Mouse (Mus musculus): Measurements from ENCODE around the gene Gm17359. TPM values are rescaled to one million over a fixed set of nuclear protein-coding genes. Genes with fewer than 3 reads are reported as not detected.

The Gm17359 gene
- total RNA-seq, 1 experiment from 2014 or later = not detected

DNA sequence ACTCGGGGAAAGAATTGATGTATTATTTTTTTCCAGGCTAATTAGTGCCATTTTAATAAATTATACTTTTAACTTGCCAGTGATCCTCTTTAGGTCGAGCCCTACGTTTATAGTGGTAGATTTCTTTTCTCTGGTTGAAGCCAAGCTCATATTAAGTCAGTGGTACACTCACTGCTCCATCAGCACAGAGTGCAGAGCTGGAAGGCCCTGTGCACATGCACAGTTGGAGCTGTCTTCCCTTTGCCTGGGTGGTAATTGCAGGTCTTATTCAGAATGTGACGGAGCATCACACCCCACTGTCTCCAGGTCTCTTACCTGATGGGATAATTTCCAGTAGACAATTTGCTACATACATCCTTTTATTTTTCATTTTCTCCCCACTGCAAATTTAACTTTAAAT is 52.6 kb downstream of the Gm17359 start:
- no peak for ATAC-seq (replicated peaks in 1 of 2; ENCODE audit: insufficient read depth in 1 of 2, low FRiP score in 2 of 2, low TSS enrichment in 1 of 2, low read depth in 1 of 2, poor library complexity in 2 of 2, severe bottlenecking in 2 of 2)

DNA sequence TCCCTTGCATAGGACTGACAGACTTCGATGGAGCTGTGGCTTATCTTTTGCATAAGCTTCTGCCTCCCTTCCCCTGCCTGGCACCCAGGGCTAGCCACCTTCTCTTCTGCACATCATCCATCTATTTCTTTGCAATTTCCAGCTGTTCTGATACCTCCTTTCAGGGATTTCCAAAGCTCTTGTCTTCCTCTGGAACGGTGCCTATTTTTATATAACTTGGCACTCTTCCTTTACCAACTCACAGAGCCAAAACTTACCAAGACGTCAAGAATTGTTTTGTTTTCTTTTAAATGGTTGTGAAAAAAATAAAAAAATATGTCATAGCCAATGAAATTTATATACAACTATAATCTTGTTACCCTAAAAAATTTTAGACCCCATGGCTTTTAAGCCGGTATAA is 64.1 kb downstream of the Gm17359 start:
- ATAC-seq (replicated peaks in 1 of 2; ENCODE audit: insufficient read depth in 1 of 2, low FRiP score in 2 of 2, low TSS enrichment in 1 of 2, low read depth in 1 of 2, poor library complexity in 2 of 2, severe bottlenecking in 2 of 2) = no peak

DNA sequence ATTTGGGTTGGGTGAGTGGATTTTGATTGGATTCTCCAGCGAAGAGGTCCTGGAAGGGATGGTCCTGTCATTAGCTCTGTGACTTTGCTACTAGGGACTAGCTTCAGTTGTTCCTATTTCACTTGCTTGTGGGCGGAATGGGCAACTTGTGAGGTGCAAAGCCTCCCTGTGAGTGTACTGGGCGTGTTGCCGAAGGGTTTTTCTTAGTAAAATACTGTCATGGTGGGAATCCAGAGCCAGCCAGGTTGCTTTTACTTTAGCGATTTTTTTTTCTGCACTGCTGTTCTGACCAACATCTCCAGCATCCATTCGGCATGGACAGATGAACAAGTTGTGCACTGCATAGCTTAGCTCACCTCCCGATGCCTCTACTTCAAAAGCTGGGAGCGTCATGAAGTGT is 65.6 kb downstream of the Gm17359 start:
- ATAC-seq (replicated peaks in 1 of 2; ENCODE audit: insufficient read depth in 1 of 2, low FRiP score in 2 of 2, low TSS enrichment in 1 of 2, low read depth in 1 of 2, poor library complexity in 2 of 2, severe bottlenecking in 2 of 2) = no peak

DNA sequence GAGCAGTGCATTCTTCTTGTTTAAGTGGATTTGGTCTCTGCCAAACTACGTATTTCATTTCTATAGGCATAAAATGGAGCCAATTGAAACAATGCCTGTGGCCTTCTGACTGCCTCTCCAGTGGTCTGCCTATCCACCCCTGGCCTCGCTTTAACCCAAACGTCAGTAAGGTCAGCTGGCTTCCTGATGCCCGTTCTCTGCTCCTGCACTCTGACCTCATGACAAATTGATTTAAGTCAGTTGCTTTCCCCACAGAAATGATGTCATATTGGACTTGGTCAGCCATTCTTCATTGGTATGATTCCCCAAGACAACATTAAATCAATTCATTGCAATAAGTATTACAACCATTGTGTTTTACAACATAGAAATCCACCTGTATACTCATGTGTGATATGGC is 72.1 kb downstream of the Gm17359 start:
- ATAC-seq (replicated peaks in 1 of 2; ENCODE audit: insufficient read depth in 1 of 2, low FRiP score in 2 of 2, low TSS enrichment in 1 of 2, low read depth in 1 of 2, poor library complexity in 2 of 2, severe bottlenecking in 2 of 2) = no peak

DNA sequence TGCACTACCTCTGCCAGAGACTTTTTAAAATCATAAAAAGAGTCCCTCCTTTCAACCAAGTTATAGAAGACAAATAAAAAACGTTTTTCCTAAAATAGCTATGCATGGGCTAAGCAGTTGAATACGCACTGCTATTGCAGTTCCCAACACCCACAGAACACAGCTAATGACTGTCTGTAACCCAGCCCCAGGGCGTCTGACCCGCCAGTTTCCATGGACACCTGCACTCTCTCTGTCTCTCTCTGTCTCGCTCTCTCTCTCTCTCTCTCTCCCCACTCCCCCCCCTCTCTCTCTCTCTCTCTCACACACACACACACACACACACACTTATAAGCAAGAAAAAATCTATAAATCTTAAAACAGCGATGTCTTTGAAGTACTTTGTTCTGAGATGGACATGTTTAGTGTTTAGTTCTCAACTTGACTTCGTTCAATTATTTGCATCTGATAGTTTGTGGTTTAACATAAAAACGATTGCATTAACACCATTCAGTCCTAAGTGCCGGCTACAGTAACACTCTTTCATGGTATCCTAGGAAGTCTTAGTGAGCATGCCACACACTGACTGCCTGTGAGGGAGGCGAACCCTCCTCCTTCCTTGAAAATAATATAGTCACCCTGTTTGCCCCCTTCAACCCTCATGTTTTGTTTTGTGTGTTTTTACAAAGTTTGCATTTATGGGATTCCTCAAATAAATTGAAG is 73.6 kb downstream of the Gm17359 start:
- no peak for ATAC-seq (replicated peaks in 1 of 2; ENCODE audit: insufficient read depth in 1 of 2, low FRiP score in 2 of 2, low TSS enrichment in 1 of 2, low read depth in 1 of 2, poor library complexity in 2 of 2, severe bottlenecking in 2 of 2)

DNA sequence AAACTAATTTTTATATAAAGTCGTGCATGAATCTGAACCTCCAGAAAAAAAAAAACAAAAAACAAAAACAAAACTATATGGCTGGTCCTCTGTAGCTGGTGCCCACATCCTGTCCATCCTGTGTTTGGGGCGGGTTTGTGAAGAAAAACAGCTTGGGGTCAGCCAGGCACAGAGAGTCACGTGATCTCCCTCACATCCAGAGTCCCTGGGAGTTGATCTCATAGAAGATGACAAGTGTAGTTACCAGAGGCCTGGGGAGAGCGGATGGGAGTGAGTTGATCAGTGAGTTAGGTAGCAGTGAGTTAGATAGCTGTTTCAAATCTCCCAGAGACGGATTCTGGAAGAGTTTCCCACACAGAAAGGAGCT is 74.2 kb downstream of the Gm17359 start:
- ATAC-seq (replicated peaks in 1 of 2; ENCODE audit: insufficient read depth in 1 of 2, low FRiP score in 2 of 2, low TSS enrichment in 1 of 2, low read depth in 1 of 2, poor library complexity in 2 of 2, severe bottlenecking in 2 of 2) = no peak

DNA sequence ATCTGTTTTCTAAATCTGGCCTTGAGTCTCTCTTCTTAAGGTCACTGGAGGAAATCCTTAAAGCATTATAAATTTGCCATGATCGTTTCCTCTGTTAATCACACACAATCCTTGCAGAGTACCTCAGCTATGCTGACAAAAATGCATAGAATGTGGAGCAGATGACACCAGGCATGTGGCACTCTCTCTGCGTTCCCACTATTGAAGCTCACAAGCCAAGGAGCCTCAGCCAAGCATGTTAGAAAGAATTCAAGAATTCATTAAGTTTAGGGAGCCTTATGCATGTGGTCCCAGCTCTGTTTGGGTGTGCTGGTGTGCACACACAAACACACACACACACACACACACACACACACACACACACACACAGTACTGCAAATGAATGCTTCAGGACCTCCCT is 75.2 kb downstream of the Gm17359 start:
- ATAC-seq (replicated peaks in 1 of 2; ENCODE audit: insufficient read depth in 1 of 2, low FRiP score in 2 of 2, low TSS enrichment in 1 of 2, low read depth in 1 of 2, poor library complexity in 2 of 2, severe bottlenecking in 2 of 2) = no peak

DNA sequence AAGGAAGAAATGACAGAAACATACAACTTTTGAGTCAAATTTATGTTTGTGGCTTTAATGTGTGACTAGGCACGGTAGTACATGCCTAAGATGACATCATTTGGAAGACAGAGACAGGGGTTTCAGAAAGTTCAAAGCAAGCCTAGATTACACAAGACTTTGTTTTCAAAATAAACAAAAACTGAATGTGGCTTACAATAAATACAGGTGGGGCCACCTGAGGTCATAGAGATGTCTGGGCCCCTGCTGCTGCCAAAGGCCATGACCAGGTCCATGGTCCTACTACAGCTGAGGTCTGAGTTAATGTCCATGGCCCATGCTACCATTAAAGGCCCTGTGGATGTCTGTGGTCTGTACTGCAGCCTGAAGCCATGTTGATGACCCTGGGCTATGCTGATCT is 77.0 kb downstream of the Gm17359 start:
- ATAC-seq (replicated peaks in 1 of 2; ENCODE audit: insufficient read depth in 1 of 2, low FRiP score in 2 of 2, low TSS enrichment in 1 of 2, low read depth in 1 of 2, poor library complexity in 2 of 2, severe bottlenecking in 2 of 2) = no peak

DNA sequence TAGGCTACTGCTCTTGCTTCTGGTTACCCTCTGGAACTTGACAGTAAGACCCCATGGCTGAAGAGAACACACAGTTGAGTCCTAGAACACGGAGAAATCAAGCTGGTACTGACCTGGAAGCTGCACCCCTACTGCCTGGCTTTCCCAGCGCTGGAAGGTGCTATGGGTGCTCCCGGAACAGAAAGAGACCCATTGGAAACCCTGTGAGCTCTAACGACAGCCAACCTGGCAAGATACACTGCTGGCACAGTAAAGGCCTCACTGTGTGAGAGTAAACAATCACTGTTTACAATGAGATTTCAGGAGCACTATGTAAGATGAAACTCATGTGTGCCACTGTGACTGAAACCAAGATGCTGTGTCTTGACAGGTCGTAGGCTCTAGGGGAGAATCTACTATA is 78.6 kb downstream of the Gm17359 start:
- no peak for ATAC-seq (replicated peaks in 1 of 2; ENCODE audit: insufficient read depth in 1 of 2, low FRiP score in 2 of 2, low TSS enrichment in 1 of 2, low read depth in 1 of 2, poor library complexity in 2 of 2, severe bottlenecking in 2 of 2)

DNA sequence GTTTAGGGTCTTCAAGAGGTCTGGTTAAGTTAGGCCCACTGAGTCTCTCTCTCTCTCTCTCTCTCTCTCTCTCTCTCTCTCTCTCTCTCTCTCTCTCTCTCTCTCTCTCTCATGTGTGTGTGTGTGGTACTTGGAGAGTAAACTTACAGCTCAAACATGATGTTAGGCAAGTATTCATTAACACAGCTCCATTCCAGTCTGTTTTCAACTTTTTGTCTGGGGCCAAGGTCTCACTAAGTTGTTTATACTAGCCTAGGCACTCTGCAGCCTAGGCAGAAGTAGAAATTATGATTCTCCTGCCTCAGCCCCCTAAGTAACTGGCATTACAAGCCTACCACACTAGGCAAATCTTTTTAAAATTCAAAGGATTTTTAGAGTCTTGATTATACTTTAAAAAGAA is 79.5 kb downstream of the Gm17359 start:
- no peak for ATAC-seq (replicated peaks in 1 of 2; ENCODE audit: insufficient read depth in 1 of 2, low FRiP score in 2 of 2, low TSS enrichment in 1 of 2, low read depth in 1 of 2, poor library complexity in 2 of 2, severe bottlenecking in 2 of 2)

DNA sequence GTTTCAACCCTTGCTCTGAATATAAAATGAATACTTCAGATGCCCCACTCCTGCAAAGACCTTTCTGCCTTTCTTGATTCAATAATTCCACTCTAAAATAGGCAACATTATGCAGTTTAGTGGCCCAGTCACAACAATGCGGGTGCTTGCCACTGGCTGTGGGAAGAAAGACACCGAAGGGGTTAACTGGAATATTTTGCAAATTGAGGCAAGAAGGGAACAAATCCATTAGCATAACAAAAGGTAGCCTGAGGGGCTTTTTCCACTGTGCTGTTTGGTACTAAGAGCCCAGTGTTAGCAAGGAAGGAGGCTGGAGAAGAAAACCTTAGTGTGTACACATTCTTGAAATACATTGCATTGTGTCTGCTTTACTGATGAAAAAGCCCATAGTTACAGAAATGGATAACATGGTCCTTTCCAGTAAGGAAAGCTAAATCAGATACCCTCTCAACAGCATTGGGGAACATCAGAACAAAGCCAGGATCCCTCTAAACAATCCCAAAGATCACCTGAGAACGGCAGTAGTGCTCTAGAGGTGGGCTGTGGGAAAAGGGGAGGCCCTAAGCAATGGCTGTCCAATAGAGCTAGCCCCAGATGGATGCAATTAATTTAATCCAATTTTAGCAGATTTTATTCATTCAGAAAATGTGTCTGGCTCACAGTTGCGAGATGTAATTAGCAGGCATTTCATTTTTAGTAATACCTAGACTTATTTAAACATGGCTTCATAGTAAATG is 80.7 kb downstream of the Gm17359 start:
- no peak for ATAC-seq (replicated peaks in 1 of 2; ENCODE audit: insufficient read depth in 1 of 2, low FRiP score in 2 of 2, low TSS enrichment in 1 of 2, low read depth in 1 of 2, poor library complexity in 2 of 2, severe bottlenecking in 2 of 2)

DNA sequence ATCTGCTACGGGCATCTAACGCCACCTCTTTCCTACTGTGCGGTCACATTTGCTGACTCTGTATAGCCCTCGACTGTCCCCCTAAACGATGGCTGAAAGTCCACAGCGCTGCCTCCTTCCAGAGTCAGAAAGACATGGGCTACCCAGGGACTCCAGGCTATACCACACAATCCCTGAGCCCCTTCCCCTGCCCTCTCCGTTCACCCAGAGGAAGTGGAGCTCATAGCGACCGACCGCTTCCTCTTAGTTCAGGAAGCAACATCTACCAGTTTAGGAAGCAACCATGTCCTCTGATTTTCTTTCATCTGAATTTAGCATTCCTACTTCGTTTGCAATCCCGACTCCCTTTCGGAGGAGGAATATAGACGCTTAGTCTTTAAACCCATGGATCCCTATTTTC is 82.5 kb downstream of the Gm17359 start:
- no peak; a peak in 1 of 4 replicates for ATAC-seq (replicated peaks in 1 of 2; ENCODE audit: insufficient read depth in 1 of 2, low FRiP score in 2 of 2, low TSS enrichment in 1 of 2, low read depth in 1 of 2, poor library complexity in 2 of 2, severe bottlenecking in 2 of 2)

DNA sequence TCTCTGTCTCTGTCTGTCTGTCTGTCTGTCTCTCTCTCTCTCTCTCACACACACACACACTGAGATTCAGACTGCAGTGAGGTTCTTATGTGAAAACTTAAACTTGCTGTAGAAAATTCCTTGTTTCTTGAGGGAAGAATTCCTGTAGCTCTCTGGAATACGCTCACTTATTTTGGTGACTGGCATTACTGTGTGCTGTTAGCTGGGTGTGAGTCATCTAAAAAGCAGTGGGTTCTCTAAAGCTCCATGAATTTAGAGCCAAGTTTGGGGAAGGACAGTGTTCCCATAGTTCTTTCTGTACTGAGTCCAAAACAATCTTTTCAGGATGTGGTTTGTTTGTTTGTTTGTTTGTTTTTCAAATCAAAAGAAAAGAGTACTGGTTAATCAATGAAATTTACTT is 89.0 kb downstream of the Gm17359 start:
- no peak for ATAC-seq (replicated peaks in 1 of 2; ENCODE audit: insufficient read depth in 1 of 2, low FRiP score in 2 of 2, low TSS enrichment in 1 of 2, low read depth in 1 of 2, poor library complexity in 2 of 2, severe bottlenecking in 2 of 2)

DNA sequence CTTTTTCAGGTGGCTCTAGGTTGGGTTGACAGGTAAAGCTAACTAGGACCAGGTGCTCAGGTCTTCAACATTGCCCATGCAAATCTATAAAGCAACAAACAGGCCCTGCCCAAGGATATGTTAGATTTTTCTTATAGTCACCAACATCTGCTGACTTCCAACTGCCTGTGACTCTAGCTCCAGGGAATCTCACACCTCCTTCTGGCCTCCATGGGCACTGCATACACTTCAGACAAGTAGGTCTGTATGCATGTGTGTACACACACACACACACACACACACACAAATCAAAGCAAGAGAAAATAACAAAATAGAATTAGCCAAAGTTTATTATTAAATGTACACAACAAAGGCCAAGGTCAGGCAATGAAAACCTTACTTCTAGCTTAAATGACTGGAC is 97.1 kb downstream of the Gm17359 start:
- 0 out of 4 replicates have a peak, but pooled peaks of 1 of the 2 experiments have one; percentile 42 for ATAC-seq (replicated peaks in 1 of 2; ENCODE audit: insufficient read depth in 1 of 2, low FRiP score in 2 of 2, low TSS enrichment in 1 of 2, low read depth in 1 of 2, poor library complexity in 2 of 2, severe bottlenecking in 2 of 2)

DNA sequence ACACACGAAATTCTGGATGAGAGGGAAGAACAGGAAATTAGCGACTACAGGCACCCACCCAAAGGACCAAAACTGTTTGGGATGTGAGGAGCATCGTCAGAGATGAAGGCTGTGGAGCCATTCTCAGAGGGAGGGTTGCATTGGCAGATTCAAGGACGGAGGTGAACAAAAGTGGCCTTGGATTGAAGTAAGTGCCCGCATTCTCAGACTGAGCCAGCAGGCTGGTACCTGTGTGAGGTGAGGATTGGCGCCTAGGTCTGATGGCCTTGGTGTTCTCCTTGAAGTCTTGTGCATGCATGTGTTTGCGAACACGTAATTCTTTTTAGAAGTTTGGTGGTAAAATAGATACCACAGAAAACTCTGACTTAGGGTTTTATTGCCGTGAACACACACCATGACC is 98.0 kb downstream of the Gm17359 start:
- ATAC-seq (replicated peaks in 1 of 2; ENCODE audit: insufficient read depth in 1 of 2, low FRiP score in 2 of 2, low TSS enrichment in 1 of 2, low read depth in 1 of 2, poor library complexity in 2 of 2, severe bottlenecking in 2 of 2) = no peak

DNA sequence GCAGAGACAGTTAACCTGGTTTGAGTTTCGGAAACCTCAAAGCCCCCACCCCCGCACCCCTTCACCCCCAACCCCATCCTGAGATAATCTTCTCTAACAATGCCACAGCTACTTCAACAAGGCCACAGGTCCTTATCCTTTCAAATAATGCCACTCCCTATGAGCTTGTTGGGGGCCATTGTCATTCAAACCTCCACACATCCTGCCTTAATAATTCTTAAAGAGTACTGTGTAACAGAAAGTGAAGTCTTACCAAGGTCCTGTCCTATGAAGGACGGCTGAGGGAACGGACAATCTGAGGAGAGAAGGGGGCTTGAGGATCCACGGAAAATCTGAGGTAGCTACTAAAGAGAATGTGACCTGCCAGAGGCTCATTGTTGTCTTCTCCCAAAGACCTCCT is 98.5 kb downstream of the Gm17359 start:
- no peak for ATAC-seq (replicated peaks in 1 of 2; ENCODE audit: insufficient read depth in 1 of 2, low FRiP score in 2 of 2, low TSS enrichment in 1 of 2, low read depth in 1 of 2, poor library complexity in 2 of 2, severe bottlenecking in 2 of 2)

DNA sequence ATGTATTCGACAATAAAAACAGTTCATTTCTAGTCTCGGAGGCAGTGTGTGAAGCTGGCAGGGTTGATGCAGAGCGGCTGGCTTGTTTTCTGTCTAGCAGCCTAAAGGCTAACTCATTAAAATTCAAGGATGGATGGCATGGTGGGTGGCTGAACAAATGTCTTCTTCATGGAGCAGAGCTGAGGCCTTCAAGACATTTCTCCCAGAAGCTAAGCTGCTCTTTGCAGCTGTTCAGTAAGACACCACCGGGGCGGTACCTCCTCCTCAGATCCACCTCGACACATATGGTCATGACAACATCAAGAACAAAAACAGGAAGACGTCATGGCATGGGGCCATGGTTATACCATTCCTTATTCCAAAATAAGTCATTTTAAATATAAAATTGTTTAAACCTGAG is 99.7 kb downstream of the Gm17359 start:
- ATAC-seq (replicated peaks in 1 of 2; ENCODE audit: insufficient read depth in 1 of 2, low FRiP score in 2 of 2, low TSS enrichment in 1 of 2, low read depth in 1 of 2, poor library complexity in 2 of 2, severe bottlenecking in 2 of 2) = no peak

DNA sequence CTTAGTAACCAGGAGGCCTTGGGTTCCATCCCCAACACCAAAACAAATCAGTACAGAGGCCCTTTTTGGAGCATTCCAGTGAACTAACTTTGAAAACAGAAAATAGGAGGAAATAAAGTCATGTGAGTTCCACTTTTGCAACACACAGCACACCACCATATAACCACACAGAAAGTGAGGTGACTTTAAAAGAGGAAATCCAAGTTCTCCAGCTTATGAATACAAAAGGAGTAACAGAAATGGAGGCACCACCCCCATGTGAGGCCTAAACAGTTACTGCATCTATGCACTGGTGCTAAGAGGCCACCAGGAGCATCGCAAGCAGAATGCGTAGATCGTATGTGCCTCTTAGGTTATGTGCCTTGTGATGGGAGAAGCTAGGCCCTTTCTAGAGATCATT is 101.8 kb downstream of the Gm17359 start:
- peak; percentile 84 to 87 for ATAC-seq (replicated peaks in 1 of 2; ENCODE audit: insufficient read depth in 1 of 2, low FRiP score in 2 of 2, low TSS enrichment in 1 of 2, low read depth in 1 of 2, poor library complexity in 2 of 2, severe bottlenecking in 2 of 2)

DNA sequence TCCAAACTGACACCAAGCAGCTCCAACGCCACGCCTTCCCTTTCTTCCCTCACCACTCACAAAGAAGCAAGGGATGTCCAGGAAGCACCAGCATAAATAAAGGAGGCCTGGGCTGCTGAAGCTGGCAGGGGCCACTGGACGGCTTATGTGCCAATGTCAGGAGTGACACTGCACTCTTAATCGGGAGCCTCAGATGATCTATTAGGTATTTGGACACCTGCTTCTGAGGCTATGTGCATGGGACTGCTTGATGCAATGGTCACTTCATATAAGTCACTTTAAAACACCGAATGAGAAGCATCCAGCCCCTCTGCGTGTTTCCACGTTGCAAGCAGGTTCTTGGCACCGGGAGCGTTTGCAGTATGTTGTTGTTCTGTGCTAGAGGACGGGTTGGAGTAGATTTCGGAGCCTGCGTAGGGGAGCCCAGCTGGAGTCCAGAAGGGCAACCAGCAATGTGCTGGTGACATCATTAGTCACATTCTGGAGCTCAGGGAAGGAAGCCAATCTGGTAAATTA is 104.6 kb downstream of the Gm17359 start:
- ATAC-seq (replicated peaks in 1 of 2; ENCODE audit: insufficient read depth in 1 of 2, low FRiP score in 2 of 2, low TSS enrichment in 1 of 2, low read depth in 1 of 2, poor library complexity in 2 of 2, severe bottlenecking in 2 of 2) = no peak

Data from hematopoietic stem cell, adult 5-6 weeks (primary cell).